Mouse (Mus musculus): ENCODE measurements around the gene Aldh5a1. TPM values are rescaled to one million over a fixed set of nuclear protein-coding genes. Genes with fewer than 3 reads are reported as not detected.

The Aldh5a1 gene
- polyA plus RNA-seq, 1 experiment from 2014 or later, result 7.9 TPM

- Histone ChIP-seq H3K36me3 (ENCODE audit: control insufficient read depth, insufficient read depth, low read length) (0 out of 2 replicates have a peak, but pooled peaks cover 2% of the 10 kb centered on the region), H3K27me3 (ENCODE audit: control insufficient read depth, insufficient read depth, low read length) (no peaks in the 10 kb centered on the region), H3K9ac (ENCODE audit: low read depth, low read length) (no peak overlapping the region), H3K4me3 (ENCODE audit: low read depth, low read length) (no peak overlapping the region), H3K27ac (ENCODE audit: low read depth, low read length) (no peak overlapping the region), H3K4me1 (ENCODE audit: control insufficient read depth, insufficient read depth, low read length) (no peaks in the 10 kb centered on the region), H3K9me3 (replicated peaks; ENCODE audit: control insufficient read depth, low read length) (no peaks in the 10 kb centered on the region), H3K4me2 (no peak overlapping the region)
- 69% methylated on average over 6 of the region's 6 CpGs for WGBS (ENCODE audit: insufficient replicate concordance)
- no peak for ATAC-seq (replicated peaks; ENCODE audit: insufficient number of reproducible peaks, low FRiP score, low TSS enrichment)
Observed at GRCm38 (mm10) chr13:24921281-24921680, 16.2 kb downstream of the Aldh5a1 start.

GRCm38 (mm10) chr13:24920333-24920977 lies 17.0 kb downstream of the Aldh5a1 start:
- no peaks in the 10 kb centered on the region for H3K9me3 ChIP-seq (replicated peaks; ENCODE audit: control insufficient read depth, low read length)
- H3K9ac ChIP-seq (ENCODE audit: low read depth, low read length), result no peak overlapping the region
- H3K27ac ChIP-seq (ENCODE audit: low read depth, low read length), result no peak overlapping the region
- H3K4me1 ChIP-seq (ENCODE audit: control insufficient read depth, insufficient read depth, low read length), result 0 out of 2 replicates have a peak, but pooled peaks cover under 1% of the 10 kb centered on the region
- no peak overlapping the region for H3K4me2 ChIP-seq
- 0 out of 2 replicates have a peak, but pooled peaks cover 2% of the 10 kb centered on the region for H3K36me3 ChIP-seq (ENCODE audit: control insufficient read depth, insufficient read depth, low read length)
- H3K4me3 ChIP-seq (ENCODE audit: low read depth, low read length), result no peak overlapping the region
- WGBS (ENCODE audit: insufficient replicate concordance), result 24% methylated on average over 5 of the region's 5 CpGs
- no peaks in the 10 kb centered on the region for H3K27me3 ChIP-seq (ENCODE audit: control insufficient read depth, insufficient read depth, low read length)
- no peak; the same call in 1 of the 2 replicates for ATAC-seq (replicated peaks; ENCODE audit: insufficient number of reproducible peaks, low FRiP score, low TSS enrichment)

- Histone ChIP-seq H3K27ac (ENCODE audit: low read depth, low read length) (no peak overlapping the region), H3K9me3 (replicated peaks; ENCODE audit: control insufficient read depth, low read length) (no peaks in the 10 kb centered on the region), H3K27me3 (ENCODE audit: control insufficient read depth, insufficient read depth, low read length) (no peaks in the 10 kb centered on the region), H3K4me2 (no peak overlapping the region), H3K4me3 (ENCODE audit: low read depth, low read length) (no peak overlapping the region), H3K4me1 (ENCODE audit: control insufficient read depth, insufficient read depth, low read length) (peaks cover 6% of the 10 kb centered on the region; the same call in 1 of the 2 replicates), H3K9ac (ENCODE audit: low read depth, low read length) (no peak overlapping the region), H3K36me3 (ENCODE audit: control insufficient read depth, insufficient read depth, low read length) (no peaks in the 10 kb centered on the region; the same call in none of the 2 replicates)
- ATAC-seq (replicated peaks; ENCODE audit: insufficient number of reproducible peaks, low FRiP score, low TSS enrichment), result no peak
- 64% methylated on average over 13 of the region's 13 CpGs for WGBS (ENCODE audit: insufficient replicate concordance)
Observed at GRCm38 (mm10) chr13:24915831-24916230, 21.6 kb downstream of the Aldh5a1 start.

GRCm38 (mm10) chr13:24914915-24915314 lies 22.5 kb downstream of the Aldh5a1 start:
- Histone ChIP-seq H3K4me2 (no peak overlapping the region), H3K9me3 (replicated peaks; ENCODE audit: control insufficient read depth, low read length) (no peaks in the 10 kb centered on the region), H3K4me3 (ENCODE audit: low read depth, low read length) (no peak overlapping the region), H3K9ac (ENCODE audit: low read depth, low read length) (no peak overlapping the region), H3K36me3 (ENCODE audit: control insufficient read depth, insufficient read depth, low read length) (no peaks in the 10 kb centered on the region; the same call in none of the 2 replicates), H3K27me3 (ENCODE audit: control insufficient read depth, insufficient read depth, low read length) (no peaks in the 10 kb centered on the region), H3K27ac (ENCODE audit: low read depth, low read length) (no peak overlapping the region), H3K4me1 (ENCODE audit: control insufficient read depth, insufficient read depth, low read length) (peaks cover 6% of the 10 kb centered on the region; the same call in 1 of the 2 replicates)
- 66% methylated on average over 4 of the region's 4 CpGs for WGBS (ENCODE audit: insufficient replicate concordance)
- no peak for ATAC-seq (replicated peaks; ENCODE audit: insufficient number of reproducible peaks, low FRiP score, low TSS enrichment)

- H3K9ac ChIP-seq (ENCODE audit: low read depth, low read length), result no peak overlapping the region
- no peaks in the 10 kb centered on the region; the same call in none of the 2 replicates for H3K36me3 ChIP-seq (ENCODE audit: control insufficient read depth, insufficient read depth, low read length)
- H3K4me1 ChIP-seq (ENCODE audit: control insufficient read depth, insufficient read depth, low read length), result peaks cover 6% of the 10 kb centered on the region; the same call in 1 of the 2 replicates
- no peak overlapping the region for H3K27ac ChIP-seq (ENCODE audit: low read depth, low read length)
- ATAC-seq (replicated peaks; ENCODE audit: insufficient number of reproducible peaks, low FRiP score, low TSS enrichment), result no peak
- H3K4me2 ChIP-seq, result no peak overlapping the region
- H3K4me3 ChIP-seq (ENCODE audit: low read depth, low read length), result no peak overlapping the region
- 87% methylated on average over 7 of the region's 7 CpGs for WGBS (ENCODE audit: insufficient replicate concordance)
- no peaks in the 10 kb centered on the region for H3K27me3 ChIP-seq (ENCODE audit: control insufficient read depth, insufficient read depth, low read length)
- H3K9me3 ChIP-seq (replicated peaks; ENCODE audit: control insufficient read depth, low read length), result no peaks in the 10 kb centered on the region
Observed at GRCm38 (mm10) chr13:24913576-24913975, 23.9 kb downstream of the Aldh5a1 start.

GRCm38 (mm10) chr13:24909112-24909511 lies 28.3 kb downstream of the Aldh5a1 start:
- no peaks in the 10 kb centered on the region for H3K9me3 ChIP-seq (replicated peaks; ENCODE audit: control insufficient read depth, low read length)
- H3K27me3 ChIP-seq (ENCODE audit: control insufficient read depth, insufficient read depth, low read length), result no peaks in the 10 kb centered on the region
- no peak overlapping the region for H3K4me2 ChIP-seq
- no peaks in the 10 kb centered on the region for H3K4me1 ChIP-seq (ENCODE audit: control insufficient read depth, insufficient read depth, low read length)
- no peak overlapping the region for H3K27ac ChIP-seq (ENCODE audit: low read depth, low read length)
- H3K4me3 ChIP-seq (ENCODE audit: low read depth, low read length), result no peak overlapping the region
- no peaks in the 10 kb centered on the region; the same call in none of the 2 replicates for H3K36me3 ChIP-seq (ENCODE audit: control insufficient read depth, insufficient read depth, low read length)
- H3K9ac ChIP-seq (ENCODE audit: low read depth, low read length), result no peak overlapping the region
- WGBS (ENCODE audit: insufficient replicate concordance), result 83% methylated on average over 1 of the region's 1 CpGs
- no peak for ATAC-seq (replicated peaks; ENCODE audit: insufficient number of reproducible peaks, low FRiP score, low TSS enrichment)

- no peak overlapping the region for H3K4me3 ChIP-seq (ENCODE audit: low read depth, low read length)
- H3K36me3 ChIP-seq (ENCODE audit: control insufficient read depth, insufficient read depth, low read length), result no peaks in the 10 kb centered on the region; the same call in none of the 2 replicates
- H3K9me3 ChIP-seq (replicated peaks; ENCODE audit: control insufficient read depth, low read length), result no peaks in the 10 kb centered on the region
- H3K4me1 ChIP-seq (ENCODE audit: control insufficient read depth, insufficient read depth, low read length), result no peaks in the 10 kb centered on the region
- no peak overlapping the region for H3K4me2 ChIP-seq
- WGBS (ENCODE audit: insufficient replicate concordance), result 78% methylated on average over 11 of the region's 11 CpGs
- H3K27ac ChIP-seq (ENCODE audit: low read depth, low read length), result no peak overlapping the region
- ATAC-seq (replicated peaks; ENCODE audit: insufficient number of reproducible peaks, low FRiP score, low TSS enrichment), result no peak
- no peak overlapping the region for H3K9ac ChIP-seq (ENCODE audit: low read depth, low read length)
- no peaks in the 10 kb centered on the region for H3K27me3 ChIP-seq (ENCODE audit: control insufficient read depth, insufficient read depth, low read length)
Observed at GRCm38 (mm10) chr13:24906831-24907570, 30.5 kb downstream of the Aldh5a1 start.

- 86% methylated on average over 12 of the region's 12 CpGs for WGBS (ENCODE audit: insufficient replicate concordance)
- no peaks in the 10 kb centered on the region; the same call in 1 of the 2 replicates for H3K36me3 ChIP-seq (ENCODE audit: control insufficient read depth, insufficient read depth, low read length)
- no peak overlapping the region for H3K4me2 ChIP-seq
- H3K9me3 ChIP-seq (replicated peaks; ENCODE audit: control insufficient read depth, low read length), result no peaks in the 10 kb centered on the region
- H3K27ac ChIP-seq (ENCODE audit: low read depth, low read length), result no peak overlapping the region
- no peaks in the 10 kb centered on the region for H3K4me1 ChIP-seq (ENCODE audit: control insufficient read depth, insufficient read depth, low read length)
- no peak overlapping the region for H3K4me3 ChIP-seq (ENCODE audit: low read depth, low read length)
- no peak for ATAC-seq (replicated peaks; ENCODE audit: insufficient number of reproducible peaks, low FRiP score, low TSS enrichment)
- H3K9ac ChIP-seq (ENCODE audit: low read depth, low read length), result no peak overlapping the region
- H3K27me3 ChIP-seq (ENCODE audit: control insufficient read depth, insufficient read depth, low read length), result no peaks in the 10 kb centered on the region
Observed at GRCm38 (mm10) chr13:24905422-24905821, 32.0 kb downstream of the Aldh5a1 start.

Measured in heart, embryonic 11.5 days (tissue).